Mouse (Mus musculus): ENCODE results near the gene Slx1b.
"Not testable (repeated sequence)": the region's sequence is repeated elsewhere in the genome, so short reads cannot be mapped to it uniquely, and the experiment has no call there.

GRCm38 (mm10) chr7:126688156-126688555 lies 7.4 kb downstream of the Slx1b start:
- TF ChIP-seq CTCF (IDR thresholded peaks at IDR 0.05; ENCODE audit: control insufficient read depth, insufficient read depth, insufficient replicate concordance, low read depth, low read length); POLR2A (IDR thresholded peaks at IDR 0.05; ENCODE audit: control insufficient read depth, low read depth, low read length): not testable (repeated sequence)

All from testis, adult 2 months (tissue).